Mouse (Mus musculus) hindbrain, embryonic 11.5 days (tissue): ENCODE results near the gene Arl2bp. TPM values are rescaled to one million over a fixed set of nuclear protein-coding genes. Genes with fewer than 3 reads are reported as not detected.

Experiments used
- ATAC-seq: fragments of 200-750 bp; cut with Nextera tagmentation; 2 replicates; pipeline ENCODE4 v1.8.0; 2017; ENCODE audit warnings: mild to moderate bottlenecking, moderate TSS enrichment, moderate library complexity; ENCODE audit not compliant: low FRiP score
- DNase-seq: peaks from one replicate; pipeline ENCODE4 v3.0.0-alpha.2; 2015; ENCODE audit warnings: low spot score
- H3K27ac ChIP-seq: fragments of 300-500 bp; sonication (generic); 2 replicates; pipeline ENCODE4 v1.5.1; 2014; ENCODE audit warnings: mild to moderate bottlenecking, low read depth, low read length
- H3K27me3 ChIP-seq: fragments of 300-500 bp; sonication (generic); 2 replicates; pipeline ENCODE4 v1.6.1; 2014; ENCODE audit warnings: mild to moderate bottlenecking, low read length, moderate library complexity, mixed read lengths; ENCODE audit not compliant: control insufficient read depth, insufficient read depth
- H3K36me3 ChIP-seq: fragments of 300-500 bp; sonication (generic); 2 replicates; pipeline ENCODE4 v1.6.1; 2014; ENCODE audit warnings: mild to moderate bottlenecking, low read length, moderate library complexity, mixed read lengths; ENCODE audit not compliant: control insufficient read depth, insufficient read depth
- H3K4me1 ChIP-seq: fragments of 300-500 bp; sonication (generic); replicated peaks from 2 replicates; pipeline ENCODE4 v1.6.1; 2014; ENCODE audit warnings: low read length, mixed read lengths; ENCODE audit not compliant: control insufficient read depth, insufficient read depth
- H3K4me2 ChIP-seq: fragments of 300-500 bp; sonication (generic); replicated peaks from 2 replicates; pipeline ENCODE4 v1.6.1; 2014; ENCODE audit warnings: mild to moderate bottlenecking, low read depth, low read length
- H3K4me3 ChIP-seq: fragments of 300-500 bp; sonication (generic); 2 replicates; pipeline ENCODE4 v1.5.1; 2014; ENCODE audit warnings: low read depth, low read length
- H3K9ac ChIP-seq: fragments of 300-500 bp; sonication (generic); 2 replicates; pipeline ENCODE4 v1.6.1; 2014; ENCODE audit warnings: low read depth, low read length
- H3K9me3 ChIP-seq: fragments of 300-500 bp; sonication (generic); 2 replicates; pipeline ENCODE4 v1.6.1; 2016; ENCODE audit warnings: low read length; ENCODE audit not compliant: control insufficient read depth
- WGBS: fragments of 180-500 bp; shearing (Covaris S2); extraction: QIAGEN DNeasy Blood & Tissue Kit; methylation state at CpG from one replicate; pipeline ENCODE4 v1.1.7; 2014; 5-methylcytosine and 5-hydroxymethylcytosine counted together
- polyA plus RNA-seq: library from polyadenylated mRNA; unstranded; fragments of >200 nt; fragmentation: Nextera tagmentation; extraction: Ambion mirVana; gene quantifications from 2 replicates; pipeline ENCODE4 v1.2.1, GENCODE M21; 2014

The Arl2bp gene
- polyA plus RNA-seq, 1 experiment from 2014 or later, result 65.2 TPM

GRCm38 (mm10) chr8:94699366-94699765 is 33.0 kb downstream of the Arl2bp start:
- Histone ChIP-seq H3K4me2 (no peak overlapping the region), H3K36me3 (no peaks in the 10 kb centered on the region), H3K4me1 (peaks cover 9% of the 10 kb centered on the region), H3K9ac (no peak overlapping the region), H3K9me3 (no peaks in the 10 kb centered on the region), H3K27ac (no peak overlapping the region), H3K4me3 (no peak overlapping the region), H3K27me3 (peaks cover 30% of the 10 kb centered on the region)
- ATAC-seq (no peak), DNase-seq (no peak)
- WGBS, result 69% methylated on average over 16 of the region's 16 CpGs

- Histone ChIP-seq H3K4me1 (peaks cover 5% of the 10 kb centered on the region), H3K36me3 (no peaks in the 10 kb centered on the region), H3K27me3 (peaks cover 19% of the 10 kb centered on the region), H3K4me2 (no peak overlapping the region), H3K9ac (no peak overlapping the region), H3K9me3 (no peaks in the 10 kb centered on the region), H3K27ac (no peak overlapping the region), H3K4me3 (no peak overlapping the region)
- ATAC-seq (no peak), DNase-seq (no peak)
- 92% methylated on average over 4 of the region's 4 CpGs for WGBS
Observed at GRCm38 (mm10) chr8:94700421-94700935, 34.1 kb downstream of the Arl2bp start.

GRCm38 (mm10) chr8:94702156-94702555 is 35.8 kb downstream of the Arl2bp start:
- H3K9me3 ChIP-seq, result no peaks in the 10 kb centered on the region
- H3K27me3 ChIP-seq, result peaks cover 5% of the 10 kb centered on the region
- no peak overlapping the region for H3K4me2 ChIP-seq
- H3K4me1 ChIP-seq, result no peaks in the 10 kb centered on the region
- H3K9ac ChIP-seq, result no peak overlapping the region
- no peak overlapping the region for H3K4me3 ChIP-seq
- WGBS, result 71% methylated on average over 3 of the region's 3 CpGs
- no peak for ATAC-seq
- no peak for DNase-seq
- H3K27ac ChIP-seq, result no peak overlapping the region
- H3K36me3 ChIP-seq, result no peaks in the 10 kb centered on the region

GRCm38 (mm10) chr8:94702844-94703813 is 36.7 kb downstream of the Arl2bp start:
- under 1% methylated on average over 35 of the region's 35 CpGs for WGBS
- no peak overlapping the region; the same call in 1 of the 2 replicates for H3K9ac ChIP-seq
- no peaks in the 10 kb centered on the region for H3K4me1 ChIP-seq
- H3K27ac ChIP-seq, result peak overlapping the region; percentile 49
- no peaks in the 10 kb centered on the region for H3K36me3 ChIP-seq
- peak overlapping the region; percentile 33 for H3K4me3 ChIP-seq
- ATAC-seq, result peak; percentile 88
- H3K27me3 ChIP-seq, result 0 out of 2 replicates have a peak, but pooled peaks cover 4% of the 10 kb centered on the region
- peak overlapping the region; percentile 39 for H3K4me2 ChIP-seq
- DNase-seq, result peak; percentile 88
- no peaks in the 10 kb centered on the region for H3K9me3 ChIP-seq

GRCm38 (mm10) chr8:94703972-94704668 is 37.7 kb downstream of the Arl2bp start:
- ATAC-seq (peak; percentile 93), DNase-seq (peak; percentile 100)
- Histone ChIP-seq H3K27me3 (0 out of 2 replicates have a peak, but pooled peaks cover 2% of the 10 kb centered on the region), H3K4me3 (peak overlapping the region; percentile 45), H3K36me3 (no peaks in the 10 kb centered on the region), H3K4me2 (peak overlapping the region; percentile 44), H3K9ac (peak overlapping the region; percentile 46), H3K27ac (0 out of 2 replicates have a peak overlapping the region, but pooled peaks have one; percentile 2), H3K9me3 (no peaks in the 10 kb centered on the region), H3K4me1 (no peaks in the 10 kb centered on the region)
- WGBS, result under 1% methylated on average over 35 of the region's 35 CpGs

GRCm38 (mm10) chr8:94704669-94704984 is 38.2 kb downstream of the Arl2bp start:
- Histone ChIP-seq H3K27ac (0 out of 2 replicates have a peak overlapping the region, but pooled peaks have one; percentile 2), H3K4me1 (no peaks in the 10 kb centered on the region), H3K36me3 (no peaks in the 10 kb centered on the region), H3K9me3 (no peaks in the 10 kb centered on the region), H3K4me2 (peak overlapping the region; percentile 44), H3K9ac (peak overlapping the region; percentile 46), H3K4me3 (peak overlapping the region; percentile 45), H3K27me3 (0 out of 2 replicates have a peak, but pooled peaks cover 2% of the 10 kb centered on the region)
- DNase-seq (no peak), ATAC-seq (no peak)
- 18% methylated on average over 9 of the region's 9 CpGs for WGBS

GRCm38 (mm10) chr8:94705581-94706245 is 39.3 kb downstream of the Arl2bp start:
- Histone ChIP-seq H3K27ac (no peak overlapping the region), H3K36me3 (no peaks in the 10 kb centered on the region), H3K4me3 (no peak overlapping the region), H3K4me1 (no peaks in the 10 kb centered on the region), H3K27me3 (0 out of 2 replicates have a peak, but pooled peaks cover 2% of the 10 kb centered on the region), H3K9ac (no peak overlapping the region), H3K4me2 (no peak overlapping the region), H3K9me3 (no peaks in the 10 kb centered on the region)
- ATAC-seq (no peak), DNase-seq (no peak)
- 83% methylated on average over 10 of the region's 10 CpGs for WGBS

GRCm38 (mm10) chr8:94706732-94707395 is 40.5 kb downstream of the Arl2bp start:
- H3K27ac ChIP-seq, result no peak overlapping the region
- H3K4me1 ChIP-seq, result no peaks in the 10 kb centered on the region
- 0 out of 2 replicates have a peak, but pooled peaks cover 2% of the 10 kb centered on the region for H3K27me3 ChIP-seq
- no peak overlapping the region for H3K9ac ChIP-seq
- no peaks in the 10 kb centered on the region for H3K9me3 ChIP-seq
- no peak overlapping the region for H3K4me3 ChIP-seq
- 79% methylated on average over 9 of the region's 9 CpGs for WGBS
- no peak for ATAC-seq
- H3K36me3 ChIP-seq, result no peaks in the 10 kb centered on the region
- no peak for DNase-seq
- H3K4me2 ChIP-seq, result no peak overlapping the region
